Mouse (Mus musculus) neural tube, embryonic 14.5 days (tissue): ENCODE measurements at regions not wholly inside any gene's neighbourhood (a gene's known extent, or its start where the extent isn't known, plus 50 kb on each side); places are given as distances from the start of the nearest gene placed in this dataset.
"Not testable (repeated sequence)": the region's sequence is repeated elsewhere in the genome, so short reads cannot be mapped to it uniquely, and the experiment has no call there.

Experiments
- ATAC-seq: fragments of 200-750 bp; cut with Nextera tagmentation; 2 replicates; pipeline ENCODE4 v1.8.0; 2017; ENCODE audit warnings: low read depth, mild to moderate bottlenecking, moderate TSS enrichment, moderate library complexity
- H3K27ac ChIP-seq: fragments of 300-500 bp; sonication (generic); 2 replicates; pipeline ENCODE4 v1.5.1; 2014; ENCODE audit warnings: low read depth, mild to moderate bottlenecking, control low read depth, low read length, moderate library complexity, mixed read lengths
- H3K27me3 ChIP-seq: fragments of 300-500 bp; sonication (generic); 2 replicates; pipeline ENCODE4 v1.6.1; 2014; ENCODE audit warnings: low read length; ENCODE audit not compliant: control insufficient read depth, insufficient read depth
- H3K36me3 ChIP-seq: fragments of 300-500 bp; sonication (generic); 2 replicates; pipeline ENCODE4 v1.6.1; 2014; ENCODE audit warnings: low read length, mixed read lengths; ENCODE audit not compliant: control insufficient read depth, insufficient read depth
- H3K4me1 ChIP-seq: fragments of 300-500 bp; sonication (generic); 2 replicates; pipeline ENCODE4 v1.6.1; 2014; ENCODE audit warnings: low read length; ENCODE audit not compliant: control insufficient read depth, insufficient read depth
- H3K4me2 ChIP-seq: fragments of 300-500 bp; sonication (generic); 2 replicates; pipeline ENCODE4 v1.6.1; 2014; ENCODE audit warnings: mild to moderate bottlenecking, low read depth, low read length, control low read depth
- H3K4me3 ChIP-seq: fragments of 300-500 bp; sonication (generic); 2 replicates; pipeline ENCODE4 v1.5.1; 2014; ENCODE audit warnings: low read depth, low read length, control low read depth, mixed read lengths
- H3K9ac ChIP-seq: fragments of 300-500 bp; sonication (generic); replicated peaks from 2 replicates; pipeline ENCODE4 v1.6.1; 2014; ENCODE audit warnings: low read depth, mild to moderate bottlenecking, control low read depth, low read length, mixed read lengths
- H3K9me3 ChIP-seq: fragments of 300-500 bp; sonication (generic); 2 replicates; pipeline ENCODE4 v1.6.1; 2016; ENCODE audit warnings: low read length; ENCODE audit not compliant: control insufficient read depth
- WGBS: fragments of 180-500 bp; shearing (Covaris S2); extraction: QIAGEN DNeasy Blood & Tissue Kit; methylation state at CpG from one replicate; pipeline ENCODE4 v1.1.7; 2014; 5-methylcytosine and 5-hydroxymethylcytosine counted together

GRCm38 (mm10) chr2:92809226-92809625, 105.7 kb upstream of the Syt13 start:
- Histone ChIP-seq H3K4me2 (no peak overlapping the region), H3K9me3 (no peaks in the 10 kb centered on the region), H3K27ac (no peak overlapping the region), H3K4me1 (peaks cover 15% of the 10 kb centered on the region), H3K4me3 (no peak overlapping the region), H3K27me3 (no peaks in the 10 kb centered on the region), H3K36me3 (no peaks in the 10 kb centered on the region), H3K9ac (no peak overlapping the region)
- WGBS = 32% methylated on average over 3 of the region's 3 CpGs
- ATAC-seq = no peak

DNA sequence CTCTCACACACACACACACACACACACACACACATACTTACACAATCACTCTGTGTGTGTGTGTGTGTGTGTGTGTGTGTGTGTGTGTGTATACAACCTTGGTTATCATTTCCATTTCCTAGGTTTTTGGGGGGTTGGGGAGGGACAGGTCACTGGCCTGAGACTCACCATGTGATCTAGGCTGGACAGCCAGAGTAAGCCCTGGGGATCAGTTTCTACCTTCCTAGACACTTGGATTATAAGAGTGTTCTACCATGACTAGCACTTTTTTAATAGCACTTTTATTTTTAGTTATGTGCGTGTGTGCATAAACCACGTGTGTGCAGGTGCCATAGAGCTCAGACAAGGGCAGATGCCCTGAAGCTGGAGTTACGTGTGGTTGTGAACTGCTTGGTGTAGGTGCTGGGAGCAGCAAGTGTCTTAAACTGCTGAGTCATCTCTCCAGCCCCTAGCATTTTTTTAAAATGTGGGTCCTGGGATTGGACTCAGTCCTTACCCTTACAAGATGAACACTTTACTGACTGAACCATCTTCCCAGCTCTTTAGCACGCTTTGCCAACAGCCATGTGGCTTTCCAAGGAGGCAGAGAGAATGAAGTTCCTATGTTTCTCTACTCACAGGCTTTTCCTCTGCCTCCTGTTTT, 105.1 kb upstream of the Syt13 start:
- Histone ChIP-seq H3K4me1 (peaks cover 15% of the 10 kb centered on the region), H3K9me3 (no peaks in the 10 kb centered on the region), H3K27ac (no peak overlapping the region), H3K36me3 (no peaks in the 10 kb centered on the region), H3K27me3 (no peaks in the 10 kb centered on the region), H3K9ac (no peak overlapping the region), H3K4me3 (no peak overlapping the region), H3K4me2 (no peak overlapping the region)
- 86% methylated on average over 4 of the region's 4 CpGs for WGBS
- no peak for ATAC-seq

GRCm38 (mm10) chr2:92810956-92811355, 103.9 kb upstream of the Syt13 start:
- not testable (repeated sequence) for ATAC-seq, H3K36me3 ChIP-seq, H3K27me3 ChIP-seq, H3K9ac ChIP-seq, H3K4me2 ChIP-seq, H3K9me3 ChIP-seq, H3K4me3 ChIP-seq, H3K27ac ChIP-seq
- H3K4me1 ChIP-seq = peaks cover 13% of the 10 kb centered on the region
- WGBS = 12% methylated on average over 6 of the region's 6 CpGs

DNA sequence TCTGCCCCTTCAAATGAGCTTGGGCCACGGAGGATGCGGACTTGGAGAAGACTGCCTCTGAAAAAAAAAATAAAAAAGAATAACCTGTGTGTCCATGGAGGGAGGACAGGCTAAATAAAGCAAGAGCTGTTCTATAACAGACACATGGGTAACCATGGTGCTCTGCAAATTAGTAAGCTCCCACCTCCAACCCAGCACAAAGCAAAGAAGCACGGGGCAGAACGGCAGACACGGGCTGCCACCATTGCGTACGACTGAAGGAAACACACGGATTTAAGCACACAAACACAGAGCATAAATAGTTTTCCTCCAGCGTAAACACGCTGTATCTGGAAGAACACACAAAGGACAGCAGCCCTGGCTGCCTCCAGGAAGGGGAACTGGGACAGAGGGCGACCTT, 101.9 kb upstream of the Syt13 start:
- Histone ChIP-seq H3K4me2 (no peak overlapping the region), H3K27me3 (no peaks in the 10 kb centered on the region), H3K4me1 (no peaks in the 10 kb centered on the region), H3K9ac (no peak overlapping the region), H3K27ac (no peak overlapping the region), H3K4me3 (no peak overlapping the region), H3K9me3 (no peaks in the 10 kb centered on the region), H3K36me3 (no peaks in the 10 kb centered on the region)
- 72% methylated on average over 11 of the region's 11 CpGs for WGBS
- ATAC-seq = no peak

DNA sequence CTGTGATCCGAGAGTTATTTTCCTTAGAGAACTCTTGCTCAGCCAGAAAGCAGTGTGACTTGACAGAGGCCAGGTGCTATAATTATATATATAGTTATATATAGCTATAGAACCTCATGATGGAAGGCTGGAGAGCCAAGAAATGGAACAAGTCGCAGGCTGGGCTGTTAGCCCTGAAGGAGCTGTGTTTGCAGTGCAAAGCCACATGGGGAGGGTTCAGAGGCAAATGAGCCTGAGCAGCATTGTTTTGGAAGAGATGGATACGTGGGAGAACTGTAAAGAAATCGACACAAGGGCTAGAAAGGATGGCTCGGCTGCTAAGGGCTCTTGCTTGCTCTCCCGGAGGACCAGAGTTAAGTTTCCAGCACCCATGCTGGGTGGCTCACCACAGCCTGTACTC, 95.3 kb upstream of the Syt13 start:
- no peak for ATAC-seq
- no peaks in the 10 kb centered on the region for H3K9me3 ChIP-seq
- no peaks in the 10 kb centered on the region for H3K27me3 ChIP-seq
- no peaks in the 10 kb centered on the region for H3K36me3 ChIP-seq
- H3K4me2 ChIP-seq = no peak overlapping the region
- H3K4me3 ChIP-seq = no peak overlapping the region
- no peak overlapping the region for H3K9ac ChIP-seq
- 73% methylated on average over 6 of the region's 6 CpGs for WGBS
- H3K27ac ChIP-seq = no peak overlapping the region
- H3K4me1 ChIP-seq = no peaks in the 10 kb centered on the region

DNA sequence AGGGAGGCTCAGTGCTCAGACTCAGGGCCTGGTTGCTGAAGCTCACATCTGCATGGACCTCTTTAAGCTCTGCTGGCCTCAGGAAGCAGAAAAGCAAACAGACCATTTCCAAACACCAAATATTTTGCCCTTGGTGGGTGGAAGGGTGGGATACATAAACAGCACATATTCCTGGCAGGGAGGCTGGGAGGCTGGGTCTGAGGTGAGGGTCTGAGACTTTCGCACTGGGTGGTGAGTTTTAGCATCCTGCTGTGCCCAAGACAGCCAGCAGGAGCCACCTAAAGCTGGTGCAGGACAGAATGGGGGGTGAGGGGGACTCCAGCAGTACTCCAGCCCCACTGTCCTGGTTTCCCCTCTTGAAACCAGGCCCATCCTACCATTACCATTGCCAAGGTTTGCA, 90.6 kb upstream of the Syt13 start:
- Histone ChIP-seq H3K9me3 (no peaks in the 10 kb centered on the region), H3K4me3 (no peak overlapping the region), H3K27ac (no peak overlapping the region), H3K4me2 (no peak overlapping the region), H3K36me3 (no peaks in the 10 kb centered on the region), H3K27me3 (no peaks in the 10 kb centered on the region), H3K9ac (no peak overlapping the region), H3K4me1 (no peaks in the 10 kb centered on the region)
- WGBS = 73% methylated on average over 1 of the region's 1 CpGs
- no peak for ATAC-seq

DNA sequence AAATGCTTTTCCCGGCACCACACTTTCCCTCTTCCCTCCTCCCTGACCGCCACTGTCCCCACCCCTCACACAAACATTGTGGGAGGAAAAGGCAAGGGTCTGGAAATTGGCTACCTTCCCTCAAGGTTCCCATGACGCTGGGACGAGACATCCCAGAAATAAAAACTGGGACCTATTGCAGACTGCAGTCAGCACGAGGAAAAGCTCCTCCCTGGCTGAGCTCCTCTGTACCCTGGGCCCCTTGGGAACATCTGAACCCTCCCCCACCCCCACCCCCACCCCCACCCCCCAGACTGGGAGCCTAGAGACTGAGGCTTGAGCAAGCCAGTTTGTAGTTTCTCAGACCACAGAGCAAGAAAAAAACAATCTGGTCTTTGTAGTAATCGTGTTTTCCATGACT, 89.5 kb upstream of the Syt13 start:
- Histone ChIP-seq H3K4me2 (no peak overlapping the region), H3K4me1 (no peaks in the 10 kb centered on the region), H3K36me3 (no peaks in the 10 kb centered on the region), H3K27ac (no peak overlapping the region), H3K9ac (no peak overlapping the region), H3K9me3 (no peaks in the 10 kb centered on the region), H3K27me3 (no peaks in the 10 kb centered on the region), H3K4me3 (no peak overlapping the region)
- ATAC-seq = no peak
- 21% methylated on average over 6 of the region's 6 CpGs for WGBS

DNA sequence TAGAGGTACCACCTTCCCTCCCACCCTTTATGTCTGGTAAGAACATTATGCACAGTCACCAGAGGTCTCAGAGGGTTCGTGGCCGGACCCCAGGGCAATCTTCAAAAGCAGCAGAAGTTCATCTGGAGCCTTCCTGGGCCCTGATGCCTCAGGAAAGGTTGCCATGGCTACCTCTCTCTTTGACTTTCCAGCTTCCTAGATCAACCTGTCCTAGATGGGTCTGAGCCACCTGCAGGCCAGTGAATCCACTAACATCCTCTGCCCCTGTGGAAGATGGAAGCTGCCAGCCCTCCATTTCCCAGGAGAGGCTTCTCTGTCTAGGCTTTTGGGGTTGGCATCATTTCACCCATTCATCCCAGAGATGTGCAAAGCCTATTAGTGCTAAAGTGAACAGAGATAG, 84.8 kb upstream of the Syt13 start:
- Histone ChIP-seq H3K9me3 (no peaks in the 10 kb centered on the region), H3K4me2 (no peak overlapping the region), H3K4me1 (no peaks in the 10 kb centered on the region), H3K4me3 (no peak overlapping the region), H3K27me3 (no peaks in the 10 kb centered on the region), H3K9ac (no peak overlapping the region), H3K36me3 (no peaks in the 10 kb centered on the region), H3K27ac (no peak overlapping the region)
- 85% methylated on average over 2 of the region's 2 CpGs for WGBS
- ATAC-seq = no peak

GRCm38 (mm10) chr2:92831784-92832183, 83.1 kb upstream of the Syt13 start:
- H3K4me2 ChIP-seq = no peak overlapping the region
- no peaks in the 10 kb centered on the region for H3K36me3 ChIP-seq
- no peak for ATAC-seq
- H3K27ac ChIP-seq = no peak overlapping the region
- 72% methylated on average over 7 of the region's 7 CpGs for WGBS
- H3K9me3 ChIP-seq = no peaks in the 10 kb centered on the region
- no peaks in the 10 kb centered on the region for H3K27me3 ChIP-seq
- H3K9ac ChIP-seq = no peak overlapping the region
- H3K4me3 ChIP-seq = no peak overlapping the region
- no peaks in the 10 kb centered on the region for H3K4me1 ChIP-seq
